Mouse (Mus musculus) common myeloid progenitor, adult 5-6 weeks (primary cell): ENCODE results near the gene P4htm. TPM values are rescaled to one million over a fixed set of nuclear protein-coding genes. Genes with fewer than 3 reads are reported as not detected.

Source experiments
- ATAC-seq: replicated peaks from 2 replicates; pipeline ENCODE4 v1.8.0; 2016; ENCODE audit warnings: low read depth, mild to moderate bottlenecking, moderate TSS enrichment, inconsistent platforms; ENCODE audit not compliant: poor library complexity, severe bottlenecking
- total RNA-seq: library from RNA; stranded (forward); fragments of 200-1000, 187-1606 nt; gene quantifications from 2 replicates; pipeline ENCODE4 v1.2.3, GENCODE M21; 2017

P4htm gene
- total RNA-seq, 1 experiment from 2014 or later = 1.1 TPM

- ATAC-seq = peak; percentile 93
These were observed 18.7 kb downstream of the P4htm start, which contains the start of gene Wdr6 for GRCm38 (mm10) chr9:108578545-108579343. Gene Wdr6, minus strand, starts transcription at chr9:108578739.

GRCm38 (mm10) chr9:108577934-108578544, 19.4 kb downstream of the P4htm start:
- peak; percentile 2; the same call in 1 of the 2 replicates for ATAC-seq

- ATAC-seq = no peak
These were observed 20.4 kb downstream of the P4htm start for GRCm38 (mm10) chr9:108577025-108577424.

- ATAC-seq = no peak
These were observed 21.9 kb downstream of the P4htm start for GRCm38 (mm10) chr9:108575321-108576297.

GRCm38 (mm10) chr9:108574921-108575320, 22.5 kb downstream of the P4htm start:
- ATAC-seq = no peak

GRCm38 (mm10) chr9:108573774-108574690, 23.4 kb downstream of the P4htm start:
- 0 out of 2 replicates have a peak, but pooled peaks have one; percentile 7 for ATAC-seq

- no peak for ATAC-seq
These were observed 25.1 kb downstream of the P4htm start for GRCm38 (mm10) chr9:108572321-108572720.

- ATAC-seq = no peak
These were observed 26.0 kb downstream of the P4htm start for GRCm38 (mm10) chr9:108571401-108571973.

- ATAC-seq = peak; percentile 22
These were observed 27.1 kb downstream of the P4htm start for GRCm38 (mm10) chr9:108570207-108570896.

- ATAC-seq = peak; percentile 45
These were observed 27.9 kb downstream of the P4htm start, which contains the start of gene Dalrd3 for GRCm38 (mm10) chr9:108569381-108570206. Gene Dalrd3, plus strand, starts transcription at chr9:108569886.

- ATAC-seq = no peak
These were observed 29.0 kb downstream of the P4htm start for GRCm38 (mm10) chr9:108568511-108568921.

GRCm38 (mm10) chr9:108567931-108568419, 29.5 kb downstream of the P4htm start:
- ATAC-seq = no peak

GRCm38 (mm10) chr9:108566815-108567776, 30.4 kb downstream of the P4htm start, which contains the start of gene Ndufaf3:
Gene Ndufaf3, minus strand, starts transcription at chr9:108567434.
- ATAC-seq = peak; percentile 61

GRCm38 (mm10) chr9:108565881-108566814, 31.3 kb downstream of the P4htm start:
- 0 out of 2 replicates have a peak, but pooled peaks have one; percentile 0 for ATAC-seq

- ATAC-seq = no peak
These were observed 33.3 kb downstream of the P4htm start for GRCm38 (mm10) chr9:108564131-108564530.
